Mouse (Mus musculus): Measurements from ENCODE around the gene Terf2.
"Not testable (repeated sequence)": the region's sequence is repeated elsewhere in the genome, so short reads cannot be mapped to it uniquely, and the experiment has no call there.

Gene Terf2

GRCm38 (mm10) chr8:107114150-107115007 is 18.0 kb upstream of the Terf2 start:
- no peak for DNase-seq

GRCm38 (mm10) chr8:107113209-107113608 is 16.9 kb upstream of the Terf2 start:
- no peak for DNase-seq

- DNase-seq: no peak
Measured at GRCm38 (mm10) chr8:107111340-107112105, 15.2 kb upstream of the Terf2 start.

GRCm38 (mm10) chr8:107110629-107111330 is 14.4 kb upstream of the Terf2 start:
- DNase-seq: no peak

GRCm38 (mm10) chr8:107109816-107110435 is 13.6 kb upstream of the Terf2 start:
- no peak for DNase-seq

- DNase-seq: no peak
Measured at GRCm38 (mm10) chr8:107108978-107109720, 12.8 kb upstream of the Terf2 start.

- DNase-seq: not testable (repeated sequence)
Measured at GRCm38 (mm10) chr8:107108089-107108488, 11.7 kb upstream of the Terf2 start.

GRCm38 (mm10) chr8:107104547-107104946 is 8.2 kb upstream of the Terf2 start:
- peak; percentile 71 to 84 for DNase-seq

- no peak for DNase-seq
Measured at GRCm38 (mm10) chr8:107100635-107101034, 4.3 kb upstream of the Terf2 start.

- no peak for DNase-seq
Measured at GRCm38 (mm10) chr8:107095717-107096365, 506 bp downstream of the Terf2 start.

- no peak for DNase-seq
Measured at GRCm38 (mm10) chr8:107090531-107090930, 5.8 kb downstream of the Terf2 start.

GRCm38 (mm10) chr8:107088526-107089063 is 7.8 kb downstream of the Terf2 start:
- DNase-seq: no peak

- no peak for DNase-seq
Measured at GRCm38 (mm10) chr8:107086018-107086417, 10.3 kb downstream of the Terf2 start.

- DNase-seq: peak in 1 of 2 experiments; percentile 23
Measured at GRCm38 (mm10) chr8:107085358-107085757, 11.0 kb downstream of the Terf2 start.

- DNase-seq: no peak
Measured at GRCm38 (mm10) chr8:107076239-107076888, 20.0 kb downstream of the Terf2 start.

GRCm38 (mm10) chr8:107074128-107074527 is 22.2 kb downstream of the Terf2 start:
- no peak for DNase-seq

- DNase-seq: no peak
Measured at GRCm38 (mm10) chr8:107073706-107074105, 22.6 kb downstream of the Terf2 start.

GRCm38 (mm10) chr8:107065511-107066496 is 30.5 kb downstream of the Terf2 start, which contains the start of gene Tmed6:
Gene Tmed6, minus strand, starts transcription at chr8:107065644.
- DNase-seq: no peak

- DNase-seq: no peak
Measured at GRCm38 (mm10) chr8:107062613-107063012, 33.7 kb downstream of the Terf2 start.
